Mouse (Mus musculus): ENCODE measurements around the gene H2-T23. TPM values are rescaled to one million over a fixed set of nuclear protein-coding genes. Genes with fewer than 3 reads are reported as not detected.
"Not testable (repeated sequence)": the region's sequence is repeated elsewhere in the genome, so short reads cannot be mapped to it uniquely, and the experiment has no call there.

H2-T23 gene
- polyA plus RNA-seq, 1 experiment from 2014 or later = 73.5 TPM

DNA sequence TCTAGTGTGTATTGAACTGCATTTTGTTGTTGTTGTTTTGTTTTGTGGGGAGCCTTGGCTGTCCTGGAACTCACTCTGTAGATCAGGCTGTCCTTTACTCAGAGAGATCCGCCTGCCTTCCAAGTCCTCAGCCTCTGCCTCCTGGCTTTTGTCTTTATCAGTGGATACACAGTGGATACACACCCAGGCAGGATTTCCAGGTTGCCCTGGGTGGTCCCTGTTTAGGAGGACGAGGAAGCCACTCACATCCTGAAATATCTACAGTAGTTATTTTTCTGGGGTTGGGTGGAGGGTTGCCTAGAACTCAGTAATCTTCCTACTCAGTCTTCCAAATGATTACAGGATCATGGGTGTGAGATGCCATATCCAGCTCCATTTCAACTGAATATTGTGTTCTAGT lies 13.7 kb downstream of the H2-T23 start:
- Histone ChIP-seq H3K9ac (ENCODE audit: low read depth, low read length) (peak overlapping the region; percentile 73), H3K4me3 (ENCODE audit: low read depth, low read length) (peak overlapping the region; percentile 65), H3K27ac (ENCODE audit: low read length) (peak overlapping the region; percentile 97), H3K4me1 (ENCODE audit: control insufficient read depth, low read depth, low read length) (peaks cover 52% of the 10 kb centered on the region), H3K4me2 (ENCODE audit: low read depth, low read length) (peak overlapping the region; percentile 76), H3K36me3 (ENCODE audit: control insufficient read depth, insufficient read depth) (peaks cover 33% of the 10 kb centered on the region), H3K9me3 (replicated peaks; ENCODE audit: control insufficient read depth, low read length) (no peaks in the 10 kb centered on the region), H3K27me3 (ENCODE audit: control insufficient read depth, insufficient read depth, low read depth, low read length) (no peaks in the 10 kb centered on the region)
- ATAC-seq (ENCODE audit: low read depth) = peak; percentile 25
- 30% methylated on average over 2 of the region's 2 CpGs for WGBS (ENCODE audit: insufficient replicate concordance)

DNA sequence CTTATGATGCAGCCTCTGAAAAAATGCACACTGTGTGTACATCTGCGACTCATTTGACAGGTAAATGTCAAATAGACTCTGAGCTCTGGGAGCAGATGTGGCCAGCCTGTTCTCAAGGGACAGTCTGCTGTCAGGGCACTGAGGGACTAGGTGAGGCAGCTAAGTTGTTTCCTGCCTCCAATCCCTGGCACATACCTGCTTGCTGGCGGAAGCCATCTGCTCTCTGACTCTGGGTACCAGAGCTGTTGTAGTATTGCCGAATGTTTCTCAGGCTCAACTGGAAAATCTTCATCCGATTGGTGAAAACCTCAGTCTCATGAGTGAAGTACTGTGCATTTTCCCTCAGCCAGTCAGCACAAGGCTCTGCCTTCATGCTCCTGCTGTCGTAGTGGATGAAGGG lies 15.6 kb downstream of the H2-T23 start:
- H3K27ac ChIP-seq (ENCODE audit: low read length) = no peak overlapping the region
- no peak overlapping the region for H3K4me2 ChIP-seq (ENCODE audit: low read depth, low read length)
- no peak overlapping the region for H3K9ac ChIP-seq (ENCODE audit: low read depth, low read length)
- H3K27me3 ChIP-seq (ENCODE audit: control insufficient read depth, insufficient read depth, low read depth, low read length) = no peaks in the 10 kb centered on the region
- no peaks in the 10 kb centered on the region for H3K9me3 ChIP-seq (replicated peaks; ENCODE audit: control insufficient read depth, low read length)
- H3K4me3 ChIP-seq (ENCODE audit: low read depth, low read length) = no peak overlapping the region
- 78% methylated on average over 5 of the region's 5 CpGs for WGBS (ENCODE audit: insufficient replicate concordance)
- ATAC-seq (ENCODE audit: low read depth) = no peak
- H3K4me1 ChIP-seq (ENCODE audit: control insufficient read depth, low read depth, low read length) = peaks cover 37% of the 10 kb centered on the region
- H3K36me3 ChIP-seq (ENCODE audit: control insufficient read depth, insufficient read depth) = peaks cover 34% of the 10 kb centered on the region

DNA sequence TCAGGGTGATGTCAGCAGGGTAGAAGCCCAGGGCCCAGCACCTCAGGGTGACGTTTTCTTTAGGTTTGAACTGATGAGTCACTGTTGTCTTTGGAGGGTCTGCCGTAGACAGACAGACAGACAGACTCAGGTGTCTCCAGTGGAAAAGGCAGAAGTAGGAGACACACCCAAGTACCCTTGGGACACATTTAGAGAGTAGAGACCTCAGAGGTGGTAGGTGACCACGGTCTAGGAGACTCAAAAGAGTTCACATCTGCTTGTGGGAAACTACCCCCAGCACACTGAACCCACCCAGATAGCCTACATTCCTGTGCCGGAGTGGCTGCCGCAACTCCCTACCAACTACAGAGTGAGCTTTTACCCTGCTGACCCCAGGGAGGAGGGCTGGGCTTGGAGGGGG lies 17.7 kb downstream of the H2-T23 start:
- no peak overlapping the region for H3K4me2 ChIP-seq (ENCODE audit: low read depth, low read length)
- no peaks in the 10 kb centered on the region for H3K27me3 ChIP-seq (ENCODE audit: control insufficient read depth, insufficient read depth, low read depth, low read length)
- WGBS (ENCODE audit: insufficient replicate concordance) = 87% methylated on average over 5 of the region's 5 CpGs
- peaks cover 34% of the 10 kb centered on the region for H3K36me3 ChIP-seq (ENCODE audit: control insufficient read depth, insufficient read depth)
- H3K4me1 ChIP-seq (ENCODE audit: control insufficient read depth, low read depth, low read length) = peaks cover 19% of the 10 kb centered on the region
- no peak overlapping the region for H3K27ac ChIP-seq (ENCODE audit: low read length)
- no peak for ATAC-seq (ENCODE audit: low read depth)
- no peak overlapping the region for H3K9ac ChIP-seq (ENCODE audit: low read depth, low read length)
- H3K9me3 ChIP-seq (replicated peaks; ENCODE audit: control insufficient read depth, low read length) = no peaks in the 10 kb centered on the region
- no peak overlapping the region for H3K4me3 ChIP-seq (ENCODE audit: low read depth, low read length)

DNA sequence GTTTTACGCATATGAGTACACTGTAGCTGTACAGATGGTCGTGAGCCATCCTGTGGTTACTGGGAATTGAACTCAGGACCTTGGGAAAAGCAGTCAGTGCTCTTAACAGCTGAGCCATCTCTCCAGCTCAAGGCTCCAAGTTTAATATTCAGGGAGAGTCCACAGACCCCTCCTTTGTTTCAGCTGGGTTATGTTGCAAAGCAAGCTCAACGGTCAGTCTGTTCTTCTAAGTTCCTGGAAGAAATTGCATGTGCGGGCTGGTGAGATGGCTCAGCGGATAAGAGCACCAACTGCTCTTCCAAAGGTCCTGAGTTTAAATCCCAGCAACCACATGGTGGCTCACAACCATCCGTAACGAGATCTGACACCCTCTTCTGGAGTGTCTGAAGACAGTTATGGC lies 28.2 kb downstream of the H2-T23 start:
- H3K36me3 ChIP-seq (ENCODE audit: control insufficient read depth, insufficient read depth) = peaks cover 21% of the 10 kb centered on the region
- WGBS (ENCODE audit: insufficient replicate concordance) = 84% methylated on average over 7 of the region's 7 CpGs

DNA sequence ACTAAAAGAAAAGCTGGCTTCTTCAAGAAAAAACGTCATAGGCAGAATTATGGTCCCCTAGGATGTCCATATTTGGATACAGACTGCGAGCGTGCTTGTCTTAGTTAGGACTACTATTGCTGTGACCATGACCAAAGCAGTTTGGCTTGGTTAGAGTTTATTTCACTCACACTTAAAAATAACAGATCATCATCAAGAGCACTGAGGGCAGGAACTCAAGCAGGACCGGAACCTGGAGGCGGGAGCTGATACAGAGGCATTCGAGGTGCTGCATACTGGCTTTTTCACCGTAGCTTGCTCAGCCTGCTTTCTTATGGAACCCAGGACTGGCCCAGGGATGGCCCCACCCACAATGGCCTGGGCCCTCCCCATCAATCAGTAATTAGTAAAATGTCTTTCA lies 29.3 kb downstream of the H2-T23 start:
- peaks cover 49% of the 10 kb centered on the region for H3K4me1 ChIP-seq (ENCODE audit: control insufficient read depth, low read depth, low read length)
- peaks cover 12% of the 10 kb centered on the region for H3K9me3 ChIP-seq (replicated peaks; ENCODE audit: control insufficient read depth, low read length)
- WGBS (ENCODE audit: insufficient replicate concordance) = 88% methylated on average over 7 of the region's 7 CpGs
- H3K36me3 ChIP-seq (ENCODE audit: control insufficient read depth, insufficient read depth) = peaks cover 21% of the 10 kb centered on the region
- H3K27ac ChIP-seq (ENCODE audit: low read length) = peak overlapping the region; percentile 10; the same call in 1 of the 2 replicates
- H3K27me3 ChIP-seq (ENCODE audit: control insufficient read depth, insufficient read depth, low read depth, low read length) = no peaks in the 10 kb centered on the region
- no peak for ATAC-seq (ENCODE audit: low read depth)
- no peak overlapping the region for H3K4me2 ChIP-seq (ENCODE audit: low read depth, low read length)
- H3K4me3 ChIP-seq (ENCODE audit: low read depth, low read length) = no peak overlapping the region
- H3K9ac ChIP-seq (ENCODE audit: low read depth, low read length) = no peak overlapping the region

More for the DNA sequence above, 28.2 kb downstream of the H2-T23 start:
- not testable (repeated sequence) for H3K27ac ChIP-seq (ENCODE audit: low read length); ATAC-seq (ENCODE audit: low read depth); H3K4me2 ChIP-seq (ENCODE audit: low read depth, low read length); H3K9ac ChIP-seq (ENCODE audit: low read depth, low read length); H3K27me3 ChIP-seq (ENCODE audit: control insufficient read depth, insufficient read depth, low read depth, low read length); H3K4me3 ChIP-seq (ENCODE audit: low read depth, low read length)
- Histone ChIP-seq H3K4me1 (ENCODE audit: control insufficient read depth, low read depth, low read length) (peaks cover 40% of the 10 kb centered on the region), H3K9me3 (replicated peaks; ENCODE audit: control insufficient read depth, low read length) (peaks cover 12% of the 10 kb centered on the region)

DNA sequence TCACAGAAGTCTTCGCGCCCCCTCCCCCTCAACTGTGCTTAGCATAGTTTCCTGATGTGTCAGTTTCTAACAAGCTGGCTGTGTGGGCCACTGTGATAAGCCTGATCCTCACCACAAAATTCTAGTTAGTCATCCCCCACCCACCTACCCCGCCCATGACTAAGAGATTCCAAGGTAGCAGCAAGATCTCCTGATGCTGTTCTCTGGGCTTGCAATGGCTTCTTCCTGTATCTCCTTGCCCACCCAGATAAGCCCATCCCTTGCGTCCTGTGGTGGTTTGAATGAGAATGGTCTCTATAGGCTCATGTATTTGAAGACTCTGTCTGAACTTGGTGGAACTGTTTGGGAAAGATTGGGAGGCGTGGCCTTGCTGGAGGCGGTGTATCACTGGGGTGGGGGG lies 30.7 kb downstream of the H2-T23 start:
- peak overlapping the region; percentile 36 for H3K4me3 ChIP-seq (ENCODE audit: low read depth, low read length)
- peaks cover 20% of the 10 kb centered on the region for H3K36me3 ChIP-seq (ENCODE audit: control insufficient read depth, insufficient read depth)
- H3K4me2 ChIP-seq (ENCODE audit: low read depth, low read length) = peak overlapping the region; percentile 63
- peak; percentile 80 for ATAC-seq (ENCODE audit: low read depth)
- peaks cover 61% of the 10 kb centered on the region for H3K4me1 ChIP-seq (ENCODE audit: control insufficient read depth, low read depth, low read length)
- H3K9me3 ChIP-seq (replicated peaks; ENCODE audit: control insufficient read depth, low read length) = peaks cover 12% of the 10 kb centered on the region
- WGBS (ENCODE audit: insufficient replicate concordance) = 42% methylated on average over 6 of the region's 6 CpGs
- peak overlapping the region; percentile 98 for H3K27ac ChIP-seq (ENCODE audit: low read length)
- H3K9ac ChIP-seq (ENCODE audit: low read depth, low read length) = peak overlapping the region; percentile 48
- H3K27me3 ChIP-seq (ENCODE audit: control insufficient read depth, insufficient read depth, low read depth, low read length) = no peaks in the 10 kb centered on the region

DNA sequence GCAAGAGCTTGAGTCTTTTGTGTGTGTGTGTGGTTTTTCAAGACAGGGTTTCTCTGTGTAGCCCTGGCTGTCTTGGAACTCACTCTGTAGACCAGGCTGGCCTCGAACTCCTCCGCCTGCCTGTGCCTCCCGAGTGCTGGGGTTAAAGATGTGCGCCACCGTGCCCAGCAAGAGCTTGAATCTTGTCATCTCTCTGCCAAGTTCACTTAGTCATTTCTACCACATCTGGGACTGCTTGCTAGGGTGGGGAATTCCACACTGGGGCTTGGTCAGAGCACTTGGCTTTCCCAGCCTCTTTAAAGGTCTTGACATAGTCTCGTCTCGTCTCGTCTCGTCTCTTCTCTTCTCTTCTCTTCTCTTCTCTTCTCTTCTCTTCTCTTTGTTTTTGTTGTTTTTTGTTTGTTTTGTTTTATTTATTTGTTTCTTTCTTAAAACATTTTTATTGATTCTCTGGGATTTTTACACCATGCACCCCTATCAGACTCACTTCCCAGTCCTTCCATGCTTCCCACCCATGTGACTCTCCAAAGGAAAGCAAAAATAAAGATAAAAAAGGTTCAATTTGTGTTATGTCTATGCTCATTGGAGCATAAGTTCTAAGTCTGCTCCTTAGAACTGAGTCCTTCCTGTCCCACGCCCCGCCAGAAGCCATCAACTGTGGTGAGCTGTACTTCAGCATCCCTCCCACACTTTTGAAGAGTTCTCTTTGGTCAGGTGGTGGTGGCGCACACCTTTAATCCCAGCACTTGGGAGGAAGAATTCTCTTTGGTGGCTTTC lies 31.3 kb downstream of the H2-T23 start:
- H3K4me2 ChIP-seq (ENCODE audit: low read depth, low read length) = peak overlapping the region; percentile 63
- H3K4me3 ChIP-seq (ENCODE audit: low read depth, low read length) = peak overlapping the region; percentile 24
- peaks cover 10% of the 10 kb centered on the region for H3K9me3 ChIP-seq (replicated peaks; ENCODE audit: control insufficient read depth, low read length)
- H3K27ac ChIP-seq (ENCODE audit: low read length) = peak overlapping the region; percentile 98
- ATAC-seq (ENCODE audit: low read depth) = peak; percentile 42
- peaks cover 64% of the 10 kb centered on the region for H3K4me1 ChIP-seq (ENCODE audit: control insufficient read depth, low read depth, low read length)
- no peaks in the 10 kb centered on the region for H3K27me3 ChIP-seq (ENCODE audit: control insufficient read depth, insufficient read depth, low read depth, low read length)
- 77% methylated on average over 12 of the region's 12 CpGs for WGBS (ENCODE audit: insufficient replicate concordance)
- peak overlapping the region; percentile 48 for H3K9ac ChIP-seq (ENCODE audit: low read depth, low read length)
- peaks cover 13% of the 10 kb centered on the region for H3K36me3 ChIP-seq (ENCODE audit: control insufficient read depth, insufficient read depth)

DNA sequence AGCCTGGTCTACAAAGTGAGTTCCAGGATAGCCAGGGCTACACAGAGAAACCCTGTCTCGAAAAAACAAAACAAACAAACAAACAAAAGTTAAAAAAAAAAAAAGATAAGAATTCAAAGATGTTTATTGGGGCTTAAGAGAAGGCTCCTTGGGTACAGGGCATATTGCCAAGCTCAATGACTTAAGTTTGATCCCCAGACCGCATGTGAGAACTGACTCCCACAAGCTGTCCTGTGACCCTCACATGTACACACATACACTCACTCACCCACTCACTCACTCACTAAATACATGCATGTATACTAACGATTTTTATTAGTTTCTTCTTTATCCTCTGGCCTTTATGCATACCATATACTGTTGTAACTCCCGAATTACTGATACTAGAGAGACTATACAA lies 32.3 kb downstream of the H2-T23 start:
- Histone ChIP-seq H3K27me3 (ENCODE audit: control insufficient read depth, insufficient read depth, low read depth, low read length) (no peaks in the 10 kb centered on the region), H3K4me3 (ENCODE audit: low read depth, low read length) (peak overlapping the region; percentile 62), H3K9ac (ENCODE audit: low read depth, low read length) (no peak overlapping the region), H3K27ac (ENCODE audit: low read length) (peak overlapping the region; percentile 98), H3K9me3 (replicated peaks; ENCODE audit: control insufficient read depth, low read length) (peaks cover 10% of the 10 kb centered on the region), H3K4me1 (ENCODE audit: control insufficient read depth, low read depth, low read length) (peaks cover 73% of the 10 kb centered on the region), H3K4me2 (ENCODE audit: low read depth, low read length) (peak overlapping the region; percentile 64), H3K36me3 (ENCODE audit: control insufficient read depth, insufficient read depth) (peaks cover 7% of the 10 kb centered on the region)
- no peak for ATAC-seq (ENCODE audit: low read depth)
- WGBS (ENCODE audit: insufficient replicate concordance) = 70% methylated on average over 4 of the region's 4 CpGs

DNA sequence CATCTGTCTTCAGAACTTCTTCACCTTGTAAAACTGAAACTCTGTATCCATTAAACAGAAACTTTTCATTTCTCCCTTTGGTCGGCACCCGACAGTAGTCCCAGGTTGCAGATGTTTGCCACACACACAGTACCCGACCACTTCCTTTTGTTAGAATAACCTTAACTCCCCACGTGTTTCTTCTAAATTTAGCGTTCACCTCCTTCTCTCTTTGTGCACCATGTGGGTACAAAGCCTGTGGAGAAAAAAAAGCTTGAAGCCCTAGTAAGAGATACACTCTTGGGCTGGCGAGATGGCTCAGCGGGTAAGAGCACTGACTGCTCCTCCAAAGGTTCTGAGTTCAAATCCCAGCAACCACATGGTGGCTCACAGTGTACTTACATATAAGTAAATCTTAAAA lies 33.3 kb downstream of the H2-T23 start:
- 25% methylated on average over 7 of the region's 7 CpGs for WGBS (ENCODE audit: insufficient replicate concordance)
- peaks cover 7% of the 10 kb centered on the region for H3K36me3 ChIP-seq (ENCODE audit: control insufficient read depth, insufficient read depth)
- H3K9me3 ChIP-seq (replicated peaks; ENCODE audit: control insufficient read depth, low read length) = peaks cover 10% of the 10 kb centered on the region
- no peak for ATAC-seq (ENCODE audit: low read depth)
- no peak overlapping the region for H3K9ac ChIP-seq (ENCODE audit: low read depth, low read length)
- peak overlapping the region; percentile 62 for H3K4me3 ChIP-seq (ENCODE audit: low read depth, low read length)
- peak overlapping the region; percentile 64 for H3K4me2 ChIP-seq (ENCODE audit: low read depth, low read length)
- H3K27me3 ChIP-seq (ENCODE audit: control insufficient read depth, insufficient read depth, low read depth, low read length) = no peaks in the 10 kb centered on the region
- H3K4me1 ChIP-seq (ENCODE audit: control insufficient read depth, low read depth, low read length) = peaks cover 77% of the 10 kb centered on the region
- H3K27ac ChIP-seq (ENCODE audit: low read length) = peak overlapping the region; percentile 31

Data from liver, embryonic 16.5 days (tissue).